Mouse (Mus musculus) heart, embryonic 11.5 days (tissue): Measurements from ENCODE around the gene Nrde2. TPM values are rescaled to one million over a fixed set of nuclear protein-coding genes. Genes with fewer than 3 reads are reported as not detected.

ENCODE experiments used
- ATAC-seq: fragments of 200-750 bp; cut with Nextera tagmentation; replicated peaks from 2 replicates; pipeline ENCODE4 v1.8.0; 2017; ENCODE audit warnings: moderate library complexity; ENCODE audit not compliant: insufficient number of reproducible peaks, low FRiP score, low TSS enrichment
- H3K27ac ChIP-seq: fragments of 300-500 bp; sonication (generic); 2 replicates; pipeline ENCODE4 v1.5.1; 2014; ENCODE audit warnings: mild to moderate bottlenecking, low read depth, low read length
- H3K27me3 ChIP-seq: fragments of 300-500 bp; sonication (generic); 2 replicates; pipeline ENCODE4 v1.6.1; 2014; ENCODE audit warnings: mild to moderate bottlenecking, low read length, mixed read lengths; ENCODE audit not compliant: control insufficient read depth, insufficient read depth
- H3K36me3 ChIP-seq: fragments of 300-500 bp; sonication (generic); 2 replicates; pipeline ENCODE4 v1.6.1; 2014; ENCODE audit warnings: mild to moderate bottlenecking, low read length, moderate library complexity, mixed read lengths; ENCODE audit not compliant: control insufficient read depth, insufficient read depth
- H3K4me1 ChIP-seq: fragments of 300-500 bp; sonication (generic); 2 replicates; pipeline ENCODE4 v1.6.1; 2014; ENCODE audit warnings: low read length; ENCODE audit not compliant: control insufficient read depth, insufficient read depth
- H3K4me2 ChIP-seq: fragments of 300-500 bp; sonication (generic); 2 replicates; pipeline ENCODE4 v1.6.1; 2014; ENCODE audit warnings: mild to moderate bottlenecking, moderate library complexity
- H3K4me3 ChIP-seq: fragments of 300-500 bp; sonication (generic); 2 replicates; pipeline ENCODE4 v1.5.1; 2014; ENCODE audit warnings: low read depth, low read length
- H3K9ac ChIP-seq: fragments of 300-500 bp; sonication (generic); 2 replicates; pipeline ENCODE4 v1.6.1; 2014; ENCODE audit warnings: mild to moderate bottlenecking, low read depth, low read length, moderate library complexity
- H3K9me3 ChIP-seq: fragments of 300-500 bp; sonication (generic); replicated peaks from 2 replicates; pipeline ENCODE4 v1.6.1; 2016; ENCODE audit warnings: low read length; ENCODE audit not compliant: control insufficient read depth
- WGBS: fragments of 180-500 bp; shearing (Covaris S2); extraction: QIAGEN DNeasy Blood & Tissue Kit; methylation state at CpG from one replicate; pipeline ENCODE4 v1.1.7; 2014; ENCODE audit not compliant: insufficient replicate concordance; 5-methylcytosine and 5-hydroxymethylcytosine counted together
- polyA plus RNA-seq: library from polyadenylated mRNA; unstranded; fragments of >200 nt; fragmentation: Nextera tagmentation; extraction: Ambion mirVana; gene quantifications from 2 replicates; pipeline ENCODE4 v1.2.1, GENCODE M21; 2014

Nrde2 gene
- polyA plus RNA-seq, 1 experiment from 2014 or later = 6.2 TPM

GRCm38 (mm10) chr12:100079636-100080286 is 79.7 kb downstream of the Nrde2 start:
- no peak for ATAC-seq
- Histone ChIP-seq H3K4me3 (no peak overlapping the region), H3K9me3 (no peaks in the 10 kb centered on the region), H3K27ac (no peak overlapping the region), H3K9ac (no peak overlapping the region), H3K4me1 (no peaks in the 10 kb centered on the region), H3K27me3 (no peaks in the 10 kb centered on the region), H3K36me3 (no peaks in the 10 kb centered on the region), H3K4me2 (no peak overlapping the region)
- 64% methylated on average over 8 of the region's 8 CpGs for WGBS

GRCm38 (mm10) chr12:100075715-100076114 is 83.7 kb downstream of the Nrde2 start:
- no peaks in the 10 kb centered on the region for H3K27me3 ChIP-seq
- no peak overlapping the region for H3K4me3 ChIP-seq
- no peaks in the 10 kb centered on the region for H3K9me3 ChIP-seq
- H3K4me2 ChIP-seq = no peak overlapping the region
- no peak overlapping the region for H3K9ac ChIP-seq
- no peak for ATAC-seq
- no peak overlapping the region for H3K27ac ChIP-seq
- H3K4me1 ChIP-seq = no peaks in the 10 kb centered on the region
- 77% methylated on average over 4 of the region's 4 CpGs for WGBS
- H3K36me3 ChIP-seq = no peaks in the 10 kb centered on the region

Other genes with a start within 250 kb of the Nrde2 start
- gene Kcnk13, start 195.2 kb downstream of the Nrde2 start, polyA plus RNA-seq = 0.17 and 0.37 TPM in 2 replicates
- gene Psmc1, start 49.5 kb downstream of the Nrde2 start, polyA plus RNA-seq = 243 and 280 TPM in 2 replicates
- gene Calm1, start 39.8 kb upstream of the Nrde2 start, polyA plus RNA-seq = 797 and 913 TPM in 2 replicates